Mouse (Mus musculus) retina, embryonic 14.5 days (tissue): Measurements from ENCODE around the gene Zfp710.
A peak's percentile ranks its signal among the peaks of the same experiment; 100 is the strongest.
"Not testable (repeated sequence)": the region's sequence is repeated elsewhere in the genome, so short reads cannot be mapped to it uniquely, and the experiment has no call there.

Source experiments
- DNase-seq: peaks from one replicate; pipeline ENCODE4 v3.0.0-alpha.2; 2015; ENCODE audit warnings: low spot score

Gene Zfp710

GRCm38 (mm10) chr7:80024521-80025390, at the start of gene Zfp710:
Gene Zfp710, plus strand, starts transcription at chr7:80024814.
- DNase-seq, result peak; percentile 89

GRCm38 (mm10) chr7:79975316-79975715, 49.3 kb upstream of the Zfp710 start:
- DNase-seq, result no peak

GRCm38 (mm10) chr7:79986717-79987116, 37.9 kb upstream of the Zfp710 start:
- no peak for DNase-seq

GRCm38 (mm10) chr7:79987745-79988144, 36.9 kb upstream of the Zfp710 start:
- DNase-seq, result no peak

- not testable (repeated sequence) for DNase-seq
Measured at GRCm38 (mm10) chr7:79988466-79988865, 36.1 kb upstream of the Zfp710 start.

GRCm38 (mm10) chr7:79994476-79994875, 30.1 kb upstream of the Zfp710 start:
- peak; percentile 68 for DNase-seq

GRCm38 (mm10) chr7:79997761-79998160, 26.9 kb upstream of the Zfp710 start:
- no peak for DNase-seq

- DNase-seq, result peak; percentile 14
Measured at GRCm38 (mm10) chr7:80002353-80003055, 22.1 kb upstream of the Zfp710 start.

GRCm38 (mm10) chr7:80004776-80005554, 19.6 kb upstream of the Zfp710 start:
- DNase-seq, result no peak

- DNase-seq, result no peak
Measured at GRCm38 (mm10) chr7:80010680-80011079, 13.9 kb upstream of the Zfp710 start.

- peak; percentile 48 for DNase-seq
Measured at GRCm38 (mm10) chr7:80011470-80011869, 13.1 kb upstream of the Zfp710 start.

GRCm38 (mm10) chr7:80013884-80014550, 10.6 kb upstream of the Zfp710 start:
- DNase-seq, result no peak

GRCm38 (mm10) chr7:80014826-80015755, 9.5 kb upstream of the Zfp710 start:
- no peak for DNase-seq

GRCm38 (mm10) chr7:80018506-80019452, 5.8 kb upstream of the Zfp710 start:
- DNase-seq, result no peak

- peak; percentile 56 for DNase-seq
Measured at GRCm38 (mm10) chr7:80023621-80024435, 786 bp upstream of the Zfp710 start.

- no peak for DNase-seq
Measured at GRCm38 (mm10) chr7:80025391-80026117, 940 bp downstream of the Zfp710 start.

GRCm38 (mm10) chr7:80026118-80026989, 1.7 kb downstream of the Zfp710 start:
- peak; percentile 69 for DNase-seq
